Mouse (Mus musculus): Measurements from ENCODE around the gene Hormad1. TPM values are rescaled to one million over a fixed set of nuclear protein-coding genes. Genes with fewer than 3 reads are reported as not detected.
A peak's percentile ranks its signal among the peaks of the same experiment; 100 is the strongest.
"Not testable (repeated sequence)": the region's sequence is repeated elsewhere in the genome, so short reads cannot be mapped to it uniquely, and the experiment has no call there.

The Hormad1 gene
- polyA plus RNA-seq, 1 experiment: not detected

DNA sequence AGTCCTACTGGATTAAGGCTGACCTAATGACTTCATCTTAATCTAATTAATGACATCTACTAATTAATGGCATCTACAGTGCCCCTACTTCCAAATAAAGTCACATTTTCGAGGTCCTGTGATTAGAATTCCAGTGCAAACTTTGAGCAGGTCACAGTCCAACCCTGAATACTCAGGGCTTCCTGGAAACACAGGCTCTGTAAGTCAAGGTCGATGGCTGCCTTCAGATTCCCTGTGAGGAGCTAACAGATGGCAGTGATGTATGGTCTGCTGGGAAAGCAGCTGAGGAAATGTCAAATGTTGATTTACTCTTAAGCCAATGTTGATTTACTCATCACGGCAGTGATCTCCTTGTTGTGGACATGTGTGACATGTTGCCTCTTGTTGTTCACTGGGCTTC is 5.5 kb upstream of the Hormad1 start:
- 32% methylated on average over 3 of the region's 3 CpGs for WGBS
- no peak for DNase-seq (ENCODE audit: low read depth, low spot score)

DNA sequence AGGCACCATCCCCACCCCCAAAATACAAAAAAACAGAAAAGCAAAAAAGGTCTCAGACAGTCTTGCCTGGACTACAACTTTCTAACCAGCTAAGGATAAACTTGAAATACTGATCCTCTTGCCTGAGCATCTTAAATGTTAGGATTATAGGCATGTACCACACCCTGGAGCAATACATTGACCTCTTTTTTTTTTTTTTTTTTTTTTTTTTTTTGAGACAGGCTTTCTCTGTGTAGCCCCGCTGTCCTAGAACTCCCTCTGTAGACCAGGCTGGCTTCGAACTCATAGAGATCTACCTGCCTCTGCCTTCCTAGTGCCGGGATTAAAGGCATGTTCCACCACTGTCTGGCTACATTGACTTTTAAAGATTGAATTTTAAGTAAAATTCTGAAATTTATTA is 1.3 kb downstream of the Hormad1 start:
- DNase-seq (ENCODE audit: low read depth, low spot score): no peak
- whole genome bisulfite sequencing: 86% methylated on average over 3 of the region's 3 CpGs

DNA sequence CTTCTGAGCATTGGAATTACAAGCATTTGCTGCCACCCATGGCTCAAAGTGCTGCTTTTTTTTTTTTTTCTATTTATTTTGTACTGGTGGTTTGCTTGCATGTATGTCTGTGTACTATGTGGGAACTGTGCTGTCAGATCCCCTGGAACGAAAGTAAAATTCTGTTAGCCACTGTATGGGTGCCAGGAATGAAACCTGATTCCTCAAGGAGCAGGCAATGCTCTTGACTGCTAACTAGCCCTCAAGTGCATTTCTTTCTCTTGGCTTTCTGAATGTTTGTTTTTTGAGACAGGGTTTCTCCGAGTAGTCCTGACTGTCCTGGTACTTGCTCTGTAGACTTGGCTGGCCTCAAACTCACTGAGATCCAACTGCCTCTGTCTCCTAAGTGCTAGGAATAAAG is 2.3 kb downstream of the Hormad1 start:
- 66% methylated on average over 2 of the region's 2 CpGs for WGBS
- DNase-seq (ENCODE audit: low read depth, low spot score): no peak

DNA sequence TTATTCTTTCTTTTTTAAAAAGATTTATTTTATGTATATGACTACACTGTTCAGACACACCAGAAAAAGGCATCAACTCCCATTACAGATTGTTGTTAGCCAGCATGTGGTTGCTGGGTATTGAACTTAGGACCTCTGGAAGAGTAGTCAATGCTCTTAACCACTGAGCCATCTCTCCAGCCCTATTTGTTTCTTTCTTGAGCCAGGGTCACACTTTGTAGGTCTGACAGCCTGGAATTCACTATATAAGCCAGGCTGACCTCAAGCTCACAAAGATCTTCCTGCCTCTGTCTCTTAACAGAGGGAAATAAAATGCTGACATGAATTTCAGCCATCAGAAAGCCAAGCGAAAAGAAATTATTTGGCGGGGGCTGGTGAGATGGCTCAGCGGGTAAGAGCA is 10.1 kb downstream of the Hormad1 start:
- 95% methylated on average over 3 of the region's 3 CpGs for whole genome bisulfite sequencing
- no peak for DNase-seq (ENCODE audit: low read depth, low spot score)

DNA sequence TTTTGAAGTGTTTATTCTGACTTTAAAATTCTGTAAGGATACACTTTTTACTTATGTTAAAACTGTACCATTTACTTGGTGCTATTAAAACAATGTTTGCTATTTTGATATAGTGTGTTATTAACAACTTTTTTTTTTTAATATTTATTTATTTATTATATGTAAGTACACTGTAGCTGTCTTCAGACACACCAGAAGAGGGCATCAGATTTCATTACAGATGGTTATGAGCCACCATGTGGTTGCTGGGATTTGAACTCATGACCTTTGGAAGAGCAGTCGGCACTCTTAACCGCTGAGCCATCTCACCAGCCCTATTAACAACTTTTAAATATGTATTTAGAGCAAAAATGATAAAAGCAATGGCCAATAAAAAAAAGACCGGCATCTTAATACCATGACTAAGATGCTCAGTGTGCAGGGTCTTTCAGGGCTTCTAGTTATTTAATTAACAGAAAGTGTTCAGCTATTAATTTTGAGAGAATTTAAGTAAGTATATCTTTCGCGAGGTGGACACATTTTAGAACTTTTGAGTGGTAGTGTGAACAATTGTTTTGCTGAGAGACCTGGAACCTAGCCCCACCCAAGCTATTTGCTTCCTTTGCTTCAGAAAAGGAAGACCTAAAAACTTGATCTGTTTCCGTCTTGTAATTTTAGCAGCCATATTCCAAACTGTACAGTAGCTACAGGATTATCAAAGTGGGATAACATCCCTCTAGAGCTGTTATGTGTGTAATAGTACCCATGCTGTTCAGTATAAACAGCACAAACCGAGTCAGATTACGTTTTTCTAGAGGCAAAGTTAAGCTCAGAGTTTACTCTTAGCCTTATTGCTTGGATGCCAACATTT is 28.5 kb downstream of the Hormad1 start:
- no peak for DNase-seq (ENCODE audit: low read depth, low spot score)
- WGBS: 24% methylated on average over 8 of the region's 8 CpGs

DNA sequence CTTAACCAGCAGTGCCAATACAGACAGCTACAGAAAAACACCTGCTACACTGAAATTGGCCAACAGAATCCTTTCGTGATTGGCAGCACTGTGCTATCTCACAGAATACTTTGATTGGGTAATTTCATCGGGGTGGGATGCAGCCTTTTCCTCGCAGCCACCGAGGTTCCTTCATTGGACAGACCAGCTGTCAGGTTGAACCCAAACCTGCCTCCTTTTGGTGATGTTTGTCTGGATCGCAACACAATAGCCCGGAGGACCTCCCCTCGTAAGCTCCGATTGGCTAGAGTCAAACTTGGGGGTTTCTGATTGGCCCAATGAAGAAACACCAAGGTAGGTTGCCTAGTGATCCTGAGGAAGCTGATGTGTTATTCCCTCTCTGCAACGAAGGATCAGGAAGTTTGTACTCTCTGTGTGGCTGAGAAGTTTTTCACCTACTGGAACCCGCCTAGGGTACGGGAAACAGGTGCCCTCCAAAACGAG is 29.2 kb downstream of the Hormad1 start, which contains the start of gene Golph3l:
Golph3l (plus strand) TSS at position 331 of the 483 bp plus-strand sequence.
- DNase-seq (ENCODE audit: low read depth, low spot score): peak; percentile 100
- under 1% methylated on average over 12 of the region's 12 CpGs for whole genome bisulfite sequencing

DNA sequence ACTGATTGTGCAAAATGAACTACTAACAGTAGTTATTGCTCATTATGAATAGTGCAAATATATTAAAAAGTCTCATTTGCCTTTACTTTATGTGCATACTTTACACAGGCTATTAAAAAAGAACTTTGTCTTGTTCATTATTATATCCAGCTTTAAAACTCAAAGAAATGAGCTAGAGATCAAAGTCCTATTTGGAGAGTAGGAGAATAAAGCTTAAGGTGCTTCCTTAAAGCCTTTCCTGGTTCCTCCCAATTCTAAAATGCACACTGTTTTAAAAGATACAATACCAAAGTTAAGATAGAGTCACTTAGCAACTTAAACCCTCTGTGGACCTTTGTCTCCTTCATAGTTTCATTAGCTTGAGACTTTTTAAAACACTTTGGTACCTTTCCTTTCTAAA is 39.3 kb downstream of the Hormad1 start:
- DNase-seq (ENCODE audit: low read depth, low spot score): peak; percentile 80

DNA sequence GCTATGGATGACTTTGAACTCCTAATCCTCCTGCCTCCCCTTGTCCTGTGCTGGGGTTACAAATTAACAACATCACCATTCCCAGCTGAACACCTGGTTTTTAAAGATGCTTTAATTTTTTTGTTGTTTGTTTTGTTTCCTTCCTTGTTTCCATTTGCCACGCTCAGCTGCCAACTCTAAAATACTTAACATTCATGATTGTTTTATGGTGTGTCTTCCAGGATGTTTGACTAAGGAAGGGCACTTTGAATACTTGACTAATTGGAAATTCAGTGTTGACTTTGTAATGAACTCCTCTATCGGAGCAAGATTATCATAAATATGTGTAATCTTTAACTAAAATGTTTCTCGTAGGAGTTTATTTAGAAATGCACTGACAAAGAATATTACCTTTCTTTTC is 41.8 kb downstream of the Hormad1 start:
- DNase-seq (ENCODE audit: low read depth, low spot score): peak; percentile 87
- 36% methylated on average over 3 of the region's 3 CpGs for WGBS

DNA sequence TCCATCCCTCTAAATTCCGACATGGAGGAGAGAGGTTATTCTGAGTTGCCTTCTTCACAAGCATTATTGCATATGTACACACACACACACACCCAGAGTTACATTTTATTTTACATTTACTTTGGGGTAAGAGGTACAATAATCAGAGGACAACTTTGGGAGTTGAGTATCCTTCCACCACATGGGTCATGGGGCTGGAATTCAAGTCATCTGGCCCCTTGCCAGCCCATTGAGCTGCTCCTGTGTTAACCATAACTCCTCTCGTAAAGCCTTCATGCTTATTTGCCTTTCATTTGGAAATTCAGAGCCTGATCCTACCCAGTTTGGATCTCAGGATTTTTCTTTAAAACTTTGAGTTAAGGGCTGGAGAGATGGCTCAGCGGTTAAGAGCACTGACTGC is 46.6 kb downstream of the Hormad1 start:
- no peak for DNase-seq (ENCODE audit: low read depth, low spot score)
- 39% methylated on average over 3 of the region's 3 CpGs for WGBS

DNA sequence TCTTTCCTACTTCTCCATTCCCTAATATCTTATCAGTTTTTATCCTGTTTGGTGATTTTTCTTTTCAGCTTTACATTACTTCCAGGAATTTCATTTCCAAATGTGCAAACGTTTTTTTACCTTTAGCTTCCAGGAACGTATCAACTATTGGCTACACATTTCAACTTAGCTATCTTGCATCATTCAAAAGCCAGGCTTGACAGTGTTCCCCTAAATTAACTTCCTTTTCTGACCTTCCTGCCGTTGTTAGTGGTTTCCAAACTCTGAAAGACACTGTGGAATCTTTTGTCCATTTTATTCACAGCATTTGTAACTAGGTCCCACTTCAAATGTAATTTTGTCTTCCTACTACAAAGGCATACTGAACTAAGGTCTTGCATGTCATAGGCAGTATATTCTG is 49.7 kb downstream of the Hormad1 start:
- 52% methylated on average over 3 of the region's 3 CpGs for WGBS
- DNase-seq (ENCODE audit: low read depth, low spot score): no peak

DNA sequence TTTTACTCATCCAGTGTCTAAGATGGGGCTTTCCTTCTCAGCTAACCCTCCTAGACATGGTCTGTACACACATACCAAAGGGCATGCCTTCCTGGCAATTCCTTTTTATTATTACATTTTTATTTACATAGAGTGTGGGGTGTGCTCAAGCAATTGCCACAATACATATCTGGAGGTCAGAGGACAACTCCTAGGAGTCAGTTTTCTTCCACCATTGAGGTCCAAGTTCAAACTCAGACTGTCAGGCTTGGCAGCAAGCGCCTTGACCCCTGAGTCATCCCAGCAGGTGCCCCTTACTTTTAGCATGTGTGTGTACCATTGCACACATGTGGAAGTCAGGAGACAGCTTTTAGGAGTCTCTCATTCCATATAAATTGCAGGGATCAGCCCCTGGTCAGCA is 54.5 kb downstream of the Hormad1 start:
- WGBS: 43% methylated on average over 1 of the region's 1 CpGs
- DNase-seq (ENCODE audit: low read depth, low spot score): peak; percentile 70

DNA sequence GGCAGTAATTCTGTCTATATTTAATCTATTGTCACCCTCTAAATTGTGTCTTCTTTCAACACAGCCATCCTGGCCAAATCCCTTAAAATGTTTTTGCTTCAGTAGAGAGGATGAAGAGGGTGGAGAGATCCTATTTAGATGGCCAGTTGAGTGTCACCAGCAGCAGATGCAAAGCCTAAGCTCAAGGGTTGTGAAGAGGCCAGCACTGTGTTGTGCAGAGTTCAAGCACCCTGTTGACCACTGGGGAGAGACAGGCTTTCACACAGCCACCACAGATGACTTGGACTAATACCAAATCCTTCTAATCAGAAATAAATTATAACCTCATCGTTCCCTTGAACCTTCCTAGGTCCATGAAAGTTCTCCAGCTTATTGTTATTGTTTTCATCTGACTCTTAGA is 59.0 kb downstream of the Hormad1 start:
- whole genome bisulfite sequencing: 77% methylated on average over 1 of the region's 1 CpGs

DNA sequence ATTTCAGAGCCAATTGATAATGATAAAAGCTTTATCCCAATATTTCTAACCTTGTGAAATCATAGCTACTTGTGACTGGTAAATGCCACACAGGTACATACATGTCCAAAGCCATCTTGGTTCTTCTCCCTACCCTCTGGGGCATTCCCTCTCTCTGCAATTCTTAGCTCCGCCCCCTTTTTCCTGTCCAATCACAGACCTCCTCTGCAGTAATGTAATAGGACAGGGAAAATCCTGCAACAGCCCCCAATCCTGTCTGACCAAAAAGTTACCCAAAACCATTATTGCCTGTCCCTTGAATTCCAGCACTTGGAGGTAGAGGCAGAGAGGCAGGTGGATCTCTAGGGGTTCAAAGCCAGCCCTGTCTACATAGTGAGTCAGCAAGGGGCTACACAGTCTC is 61.8 kb downstream of the Hormad1 start:
- WGBS: 90% methylated on average over 1 of the region's 1 CpGs
- no peak for DNase-seq (ENCODE audit: low read depth, low spot score)

More for the DNA sequence above, 59.0 kb downstream of the Hormad1 start:
- DNase-seq (ENCODE audit: low read depth, low spot score): no peak

DNA sequence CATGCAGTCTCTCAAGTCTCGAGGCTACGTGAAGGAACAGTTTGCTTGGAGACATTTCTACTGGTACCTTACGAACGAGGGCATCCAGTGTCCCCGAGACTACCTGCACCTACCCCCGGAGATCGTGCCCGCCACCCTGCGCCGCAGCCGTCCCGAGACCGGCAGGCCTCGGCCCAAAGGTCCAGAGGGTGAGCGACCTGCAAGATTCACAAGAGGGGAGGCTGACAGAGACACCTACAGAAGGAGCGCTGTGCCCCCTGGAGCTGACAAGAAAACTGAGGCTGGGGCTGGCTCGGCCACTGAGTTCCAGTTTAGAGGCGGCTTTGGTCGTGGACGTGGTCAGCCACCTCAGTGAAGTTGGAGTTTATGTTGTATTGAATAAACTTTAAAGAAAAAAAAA is 62.9 kb downstream of the Hormad1 start:
- not testable (repeated sequence) for DNase-seq (ENCODE audit: low read depth, low spot score)
- 96% methylated on average over 20 of the region's 20 CpGs for WGBS

DNA sequence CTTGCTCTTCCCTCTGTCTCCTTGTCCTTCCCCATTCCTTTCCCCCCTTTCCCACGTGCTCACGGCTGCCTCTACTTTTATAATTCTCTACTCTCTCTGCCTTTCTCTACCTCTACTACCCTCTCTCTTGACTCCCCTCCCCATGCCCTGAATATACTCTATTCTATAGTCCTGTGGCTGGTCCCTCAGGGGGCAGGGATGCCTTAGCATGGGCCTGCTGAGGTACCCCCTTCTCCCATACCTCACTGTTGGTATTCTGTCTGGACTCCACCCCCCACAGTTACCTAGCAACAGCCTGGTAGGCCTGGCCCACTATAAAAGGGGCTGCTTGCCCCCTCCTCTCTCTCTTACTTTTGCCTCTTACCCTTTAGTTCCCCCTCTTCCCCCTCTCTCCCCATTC is 64.1 kb downstream of the Hormad1 start:
- 56% methylated on average over 2 of the region's 2 CpGs for WGBS
- DNase-seq (ENCODE audit: low read depth, low spot score): no peak

DNA sequence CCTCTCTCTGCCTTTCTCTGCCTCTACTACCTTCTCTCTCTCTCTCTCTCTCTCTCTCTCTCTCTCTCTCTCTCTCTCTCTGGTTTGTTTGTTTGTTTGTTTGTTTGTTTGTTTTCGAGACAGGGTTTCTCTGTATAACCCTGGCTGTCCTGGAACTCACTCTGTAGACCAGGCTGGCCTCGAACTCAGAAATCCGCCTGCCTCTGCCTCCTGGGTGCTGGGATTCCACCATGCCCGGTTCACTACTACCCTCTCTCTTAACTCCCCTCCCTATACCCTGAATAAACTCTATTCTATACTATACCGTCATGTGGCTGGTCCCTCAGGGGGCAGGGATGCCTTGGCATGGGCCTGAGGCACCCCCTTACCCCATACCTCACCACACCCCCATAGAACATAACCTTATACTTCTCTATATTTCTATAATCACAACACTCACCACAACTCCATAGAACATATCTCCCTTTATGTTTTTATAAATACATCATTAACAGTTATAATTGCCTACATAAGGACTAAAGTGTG is 64.6 kb downstream of the Hormad1 start:
- DNase-seq (ENCODE audit: low read depth, low spot score): not testable (repeated sequence)
- 66% methylated on average over 5 of the region's 5 CpGs for WGBS

DNA sequence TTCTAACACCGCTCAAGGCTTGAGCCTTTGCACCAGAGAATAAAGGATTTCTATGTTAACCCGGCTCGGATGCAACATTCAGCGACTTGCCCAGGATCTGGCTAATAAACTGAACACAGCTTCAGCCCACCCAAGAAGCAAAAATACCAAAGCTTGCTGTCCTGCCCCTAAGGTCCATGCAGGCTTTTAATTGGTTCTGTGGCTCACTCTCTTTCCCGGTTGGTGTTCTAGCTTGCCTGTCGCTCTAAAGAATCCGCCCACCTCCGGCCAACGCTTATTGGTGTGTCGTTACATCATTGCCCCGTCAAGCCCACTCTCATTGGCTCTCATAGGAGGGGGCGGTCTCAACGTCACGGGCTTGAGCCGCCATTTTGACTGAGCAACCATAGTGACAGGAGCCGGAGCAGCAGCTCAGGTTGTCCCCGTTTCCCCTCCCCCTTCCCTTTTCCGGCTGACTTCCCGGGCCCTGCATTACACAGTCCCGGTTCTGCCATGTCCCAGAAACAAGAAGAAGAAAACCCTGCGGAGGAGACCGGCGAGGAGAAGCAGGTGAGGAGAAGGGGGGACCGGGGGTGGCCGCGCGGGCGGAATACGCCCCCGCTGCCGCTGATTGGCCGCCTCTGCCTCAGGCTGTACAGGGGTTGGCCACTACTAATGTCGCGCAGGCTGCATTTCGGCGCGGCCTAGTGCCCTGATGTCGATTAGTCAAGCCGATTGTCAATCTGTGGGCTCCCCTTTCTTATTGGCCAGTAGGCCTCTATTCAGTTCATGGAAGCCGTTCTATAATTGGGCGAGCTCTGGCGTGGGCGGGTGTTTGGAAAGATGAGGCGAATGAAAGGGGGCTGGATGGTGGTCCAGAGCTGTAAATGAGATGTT is 65.4 kb downstream of the Hormad1 start, which contains the start of gene Ensa:
Ensa (plus strand) TSS at position 366 of the 876 bp plus-strand sequence.
- DNase-seq (ENCODE audit: low read depth, low spot score): peak; percentile 96
- 1% methylated on average over 44 of the region's 44 CpGs for WGBS

DNA sequence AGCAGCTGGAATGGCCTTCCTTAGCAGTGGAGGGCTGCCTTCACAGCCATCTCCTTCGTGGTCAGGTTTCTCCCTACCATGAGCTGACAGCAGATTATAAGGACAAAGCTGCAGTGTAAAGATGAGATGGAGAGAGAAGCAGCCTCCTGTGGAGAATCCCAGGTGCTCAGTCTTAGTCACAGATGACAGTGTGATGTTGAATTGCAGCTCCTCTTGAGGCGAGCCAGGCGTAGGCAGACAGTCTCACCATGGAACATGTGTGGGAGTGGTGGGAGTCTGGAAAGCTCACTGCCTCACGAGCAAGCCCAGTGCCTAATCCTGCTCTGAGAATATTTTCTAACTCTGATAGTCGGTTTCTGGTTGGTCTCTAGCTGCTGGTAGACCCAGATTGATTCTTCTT is 68.3 kb downstream of the Hormad1 start:
- DNase-seq (ENCODE audit: low read depth, low spot score): no peak
- 76% methylated on average over 5 of the region's 5 CpGs for WGBS

DNA sequence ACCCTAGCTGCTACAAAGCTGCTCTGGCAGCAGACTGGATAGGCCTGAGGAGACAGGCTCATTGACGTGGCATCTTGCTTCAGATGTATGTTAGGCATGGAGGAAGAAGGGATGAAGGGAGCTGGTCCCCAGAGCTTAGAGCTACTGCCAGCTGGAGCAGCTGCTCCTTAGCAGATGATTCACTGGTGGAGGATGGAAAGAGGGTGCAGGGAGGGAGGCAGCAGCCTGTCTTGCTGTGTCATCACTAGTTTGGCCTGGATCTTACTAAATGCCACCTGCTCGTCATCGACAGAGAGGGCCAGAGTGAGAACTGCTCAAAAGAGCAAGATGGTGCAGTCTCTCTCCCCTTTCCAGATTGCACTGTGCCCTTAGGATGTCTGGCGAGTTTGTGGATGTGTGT is 70.3 kb downstream of the Hormad1 start:
- no peak for DNase-seq (ENCODE audit: low read depth, low spot score)
- 56% methylated on average over 4 of the region's 4 CpGs for WGBS

DNA sequence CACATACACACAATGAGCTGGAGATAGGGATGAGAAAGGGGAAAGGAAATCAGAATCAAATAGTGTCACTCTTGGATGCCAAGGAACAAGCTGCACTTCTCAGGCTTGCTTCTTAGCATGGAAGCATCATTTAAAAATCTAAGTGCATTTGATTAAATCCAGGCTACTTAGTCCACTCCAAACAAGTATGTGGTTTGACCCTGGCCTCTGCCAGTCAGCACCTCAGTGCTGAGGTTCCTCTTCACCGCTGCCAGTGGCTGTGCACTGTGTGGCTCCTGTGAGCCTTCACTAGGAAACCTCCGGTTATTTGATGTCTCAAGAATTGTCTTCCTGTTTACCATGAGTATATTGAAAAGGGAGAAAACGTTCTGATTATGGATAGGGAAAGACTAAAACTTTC is 71.4 kb downstream of the Hormad1 start:
- WGBS: 47% methylated on average over 3 of the region's 3 CpGs
- DNase-seq (ENCODE audit: low read depth, low spot score): no peak

Data from large intestine, adult 2 months (tissue).